Mouse (Mus musculus) gastrocnemius, postnatal 10 days (tissue): ENCODE measurements at regions not wholly inside any gene's neighbourhood (a gene's known extent, or its start where the extent isn't known, plus 50 kb on each side); places are given as distances from the start of the nearest gene placed in this dataset.

Experiments used
- DNase-seq: peaks from one replicate; pipeline ENCODE4 v3.0.0; 2021; ENCODE audit warnings: mixed read lengths

DNA sequence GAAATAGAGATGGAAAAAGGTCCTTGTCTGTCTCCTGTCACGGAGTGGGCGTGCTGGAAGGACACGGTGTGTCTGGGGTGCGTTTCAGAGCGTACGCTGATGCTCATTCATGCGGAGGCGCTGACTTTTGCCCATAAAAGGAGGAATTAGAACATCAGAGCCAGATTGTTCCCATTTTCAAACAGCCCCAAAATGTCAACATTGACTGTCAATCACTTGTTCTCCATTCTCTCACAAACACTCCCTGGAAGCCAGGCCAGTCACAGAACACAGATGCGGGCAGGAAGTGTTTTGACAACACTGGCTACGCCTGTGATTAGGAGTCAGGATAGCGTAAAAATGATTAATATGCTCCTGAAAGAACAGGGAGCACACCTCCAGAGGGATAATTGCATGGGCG lies 157.1 kb upstream of the Ankrd55 start:
- DNase-seq, result no peak

DNA sequence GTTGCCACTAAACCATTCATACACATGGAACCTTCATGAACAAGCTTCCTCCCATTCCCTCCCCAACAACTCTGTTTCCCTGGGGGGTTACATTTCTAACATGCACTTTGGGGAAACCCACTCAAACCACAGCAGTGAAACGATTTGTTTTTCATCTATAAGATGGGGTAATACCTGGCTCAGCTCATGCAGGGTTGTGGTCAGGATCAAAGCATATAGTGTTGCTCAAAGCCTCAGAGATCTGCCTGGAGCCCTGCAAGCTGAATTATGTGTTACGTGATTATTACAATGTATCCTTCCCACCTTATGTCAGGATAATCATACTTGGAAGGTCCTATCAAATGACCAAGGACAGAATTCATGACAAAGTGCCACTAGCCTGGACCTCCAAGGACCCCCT lies 154.5 kb upstream of the Ankrd55 start:
- no peak for DNase-seq

DNA sequence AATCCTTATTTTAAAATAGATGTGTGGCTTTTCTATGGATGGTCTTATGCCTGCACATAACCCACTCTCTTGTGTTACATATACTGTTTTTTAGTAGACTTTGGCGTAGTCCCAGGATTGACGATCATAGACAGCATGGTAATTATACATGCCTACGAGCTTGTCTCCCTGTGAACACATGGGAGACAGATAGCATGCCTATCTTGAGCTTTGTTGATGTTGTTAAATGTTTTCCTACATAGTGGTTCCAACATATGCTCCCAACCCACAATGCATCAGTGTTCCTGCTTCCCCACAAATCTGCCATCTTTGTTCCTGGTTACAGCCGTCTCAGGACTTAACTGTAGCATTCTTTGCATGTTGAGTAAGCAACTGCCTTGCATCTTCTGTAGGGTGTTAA lies 153.6 kb upstream of the Ankrd55 start:
- DNase-seq, result no peak

DNA sequence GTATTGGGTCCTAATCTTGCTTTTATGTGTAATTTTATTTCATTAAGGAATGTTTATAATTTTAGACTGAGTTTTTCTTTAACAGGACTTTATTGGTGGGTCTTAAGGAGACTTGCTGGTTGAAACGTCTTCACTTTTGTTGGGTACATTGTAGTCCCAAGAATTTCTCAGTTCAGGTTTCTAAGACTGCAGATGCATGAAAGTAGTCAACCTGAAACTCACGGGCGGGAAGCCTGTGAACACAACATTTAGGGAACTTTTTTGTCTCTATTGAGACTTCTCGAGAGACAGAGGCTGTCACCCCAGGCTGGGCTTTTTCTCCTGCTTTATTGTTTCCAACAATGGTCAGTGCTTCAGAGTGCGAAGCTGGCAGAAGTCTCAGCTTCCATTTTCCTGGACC lies 152.5 kb upstream of the Ankrd55 start:
- no peak for DNase-seq

DNA sequence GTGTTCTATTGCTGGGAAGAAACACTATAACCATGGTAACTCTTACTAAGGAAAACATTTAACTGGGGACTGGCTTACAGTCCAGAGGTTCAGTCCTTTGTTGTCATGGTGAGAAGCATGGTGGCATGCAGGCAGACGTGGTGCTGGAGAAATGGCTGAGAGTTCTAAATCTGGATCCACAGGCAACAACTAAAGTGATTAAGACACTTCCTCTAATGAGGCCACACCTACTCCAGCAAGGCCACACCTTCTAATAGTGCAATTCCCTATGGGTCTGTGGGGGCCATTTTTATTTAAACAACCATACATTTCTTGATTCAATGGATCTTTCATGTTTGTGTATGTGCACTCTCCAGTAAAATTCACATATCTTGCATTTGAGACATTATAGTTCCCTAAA lies 151.4 kb upstream of the Ankrd55 start:
- no peak for DNase-seq

DNA sequence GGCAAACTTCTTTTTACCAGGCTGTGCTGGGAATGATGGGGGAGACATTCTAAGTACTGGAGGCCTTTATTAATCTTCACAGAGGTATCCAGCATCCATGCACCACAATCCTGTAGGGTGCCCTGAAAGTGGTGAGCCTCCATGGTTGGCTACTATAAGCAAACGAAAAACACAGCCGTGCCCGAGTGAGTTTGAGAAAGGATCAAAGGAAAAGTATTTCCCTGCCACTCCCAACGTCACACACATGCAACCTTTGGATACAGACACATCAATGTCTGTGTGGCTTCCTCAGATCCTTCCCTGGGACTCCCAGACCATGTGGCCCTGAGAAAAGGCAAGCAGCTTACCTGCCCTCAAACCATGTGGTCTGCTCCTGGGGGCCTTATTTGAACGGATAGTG lies 147.4 kb upstream of the Ankrd55 start:
- DNase-seq, result no peak

DNA sequence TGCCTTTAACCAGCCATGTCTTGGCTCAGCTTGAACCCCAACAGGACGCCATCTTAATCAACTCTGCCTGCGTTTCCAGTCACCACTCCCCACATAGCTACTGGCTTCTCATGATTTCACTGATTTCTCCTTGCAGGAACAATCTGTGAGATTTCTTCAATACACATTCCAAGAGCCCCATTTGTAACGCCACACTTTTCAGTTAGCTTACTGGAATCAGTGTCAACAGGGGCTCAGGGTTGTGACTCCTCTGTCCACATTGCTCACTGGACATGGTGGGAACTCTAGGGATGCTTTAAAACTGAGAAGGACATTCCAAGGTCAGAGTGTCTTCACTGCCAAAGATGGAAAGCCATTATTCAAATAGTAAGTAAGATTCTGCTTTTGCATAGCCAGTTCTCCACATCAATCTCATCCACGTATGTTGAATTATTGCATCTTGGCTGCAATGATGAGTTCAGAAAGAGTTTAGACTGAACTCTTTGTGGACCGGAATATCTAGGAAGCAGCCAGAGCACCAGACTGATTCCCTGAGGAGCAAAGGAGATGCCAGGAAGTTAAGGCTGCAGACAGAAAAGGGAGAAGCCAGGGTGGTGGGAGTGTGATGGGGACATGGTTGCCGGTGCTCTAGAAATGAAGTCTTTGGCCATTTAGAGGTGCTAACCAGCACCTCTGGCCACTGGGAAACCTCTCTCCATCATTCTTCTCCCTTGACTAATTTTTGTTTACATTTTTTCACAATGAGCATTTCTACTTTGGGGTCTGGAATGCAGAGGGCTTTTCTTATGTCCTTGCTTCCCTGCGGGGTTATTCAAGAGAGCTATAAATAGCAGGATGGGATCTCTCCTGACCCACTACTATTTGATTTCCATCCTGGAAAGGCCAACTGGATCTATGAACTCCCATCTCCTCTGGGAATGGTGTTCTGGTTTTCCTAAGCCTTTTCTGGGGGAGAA lies 143.6 kb upstream of the Ankrd55 start:
- no peak for DNase-seq

DNA sequence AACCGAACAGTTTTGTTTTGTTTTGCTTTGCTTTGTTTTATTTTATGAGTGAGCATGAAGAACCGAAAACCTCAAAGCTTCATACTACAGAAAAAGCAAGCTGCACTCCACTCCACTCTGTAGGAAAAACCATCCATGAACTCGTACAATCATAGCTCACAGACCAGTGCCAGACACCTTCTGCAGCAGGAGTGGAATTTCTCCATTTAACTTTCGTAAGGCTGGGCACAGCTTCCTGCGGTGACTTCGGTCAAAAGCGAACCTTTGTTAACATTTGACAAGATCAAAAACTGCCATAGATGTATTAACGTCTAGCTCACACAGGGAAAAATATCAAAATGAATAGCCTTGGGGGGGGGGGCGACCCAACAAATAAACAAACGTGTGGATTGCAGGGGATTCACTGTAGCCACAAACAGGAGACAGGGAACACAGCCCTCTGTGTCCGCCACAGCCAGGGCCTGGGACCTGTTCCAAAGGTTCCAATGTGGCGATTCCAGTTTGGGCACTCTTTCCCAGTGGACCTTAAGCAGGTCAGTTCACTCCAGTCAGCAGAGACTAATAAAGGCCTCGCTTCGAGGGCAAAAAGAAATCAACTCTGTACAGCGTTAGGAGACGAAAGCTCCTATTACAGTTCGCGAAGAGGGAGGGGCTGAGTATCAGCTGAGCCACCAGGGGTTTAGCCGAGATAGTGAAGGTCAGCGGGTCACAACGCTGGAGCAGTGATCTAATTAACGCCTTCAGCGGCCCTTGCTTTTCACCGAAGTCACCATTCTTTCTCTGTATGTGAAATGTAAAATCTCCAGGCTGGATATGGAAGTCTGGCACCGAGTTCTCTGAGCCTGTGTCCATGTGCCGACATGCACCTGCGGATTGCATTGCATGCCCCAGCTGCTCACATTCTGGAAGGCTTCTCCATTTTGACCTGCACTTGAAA lies 135.4 kb upstream of the Ankrd55 start:
- peak; percentile 35 for DNase-seq

DNA sequence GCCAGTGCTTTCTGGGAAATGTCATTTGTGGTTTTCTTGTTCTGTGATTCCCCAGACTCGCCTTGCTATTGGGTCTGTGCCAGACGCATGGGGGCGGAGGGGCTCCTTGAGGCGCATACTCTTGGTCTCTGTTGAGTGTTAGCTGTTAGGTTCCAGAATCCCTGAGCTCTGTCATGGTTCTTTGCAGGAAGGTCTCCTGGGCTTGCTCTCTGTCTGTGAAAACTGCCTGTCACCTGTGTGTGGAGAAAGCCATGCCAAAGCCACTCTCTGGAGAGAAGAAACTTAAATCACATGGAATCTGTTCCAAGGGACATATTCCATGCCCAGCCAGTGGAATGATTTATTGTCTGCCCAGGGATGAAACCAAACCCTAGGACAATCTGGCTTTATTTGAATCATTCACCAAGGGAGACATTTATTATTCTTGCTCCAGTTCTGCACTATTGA lies 134.5 kb upstream of the Ankrd55 start:
- DNase-seq, result no peak

DNA sequence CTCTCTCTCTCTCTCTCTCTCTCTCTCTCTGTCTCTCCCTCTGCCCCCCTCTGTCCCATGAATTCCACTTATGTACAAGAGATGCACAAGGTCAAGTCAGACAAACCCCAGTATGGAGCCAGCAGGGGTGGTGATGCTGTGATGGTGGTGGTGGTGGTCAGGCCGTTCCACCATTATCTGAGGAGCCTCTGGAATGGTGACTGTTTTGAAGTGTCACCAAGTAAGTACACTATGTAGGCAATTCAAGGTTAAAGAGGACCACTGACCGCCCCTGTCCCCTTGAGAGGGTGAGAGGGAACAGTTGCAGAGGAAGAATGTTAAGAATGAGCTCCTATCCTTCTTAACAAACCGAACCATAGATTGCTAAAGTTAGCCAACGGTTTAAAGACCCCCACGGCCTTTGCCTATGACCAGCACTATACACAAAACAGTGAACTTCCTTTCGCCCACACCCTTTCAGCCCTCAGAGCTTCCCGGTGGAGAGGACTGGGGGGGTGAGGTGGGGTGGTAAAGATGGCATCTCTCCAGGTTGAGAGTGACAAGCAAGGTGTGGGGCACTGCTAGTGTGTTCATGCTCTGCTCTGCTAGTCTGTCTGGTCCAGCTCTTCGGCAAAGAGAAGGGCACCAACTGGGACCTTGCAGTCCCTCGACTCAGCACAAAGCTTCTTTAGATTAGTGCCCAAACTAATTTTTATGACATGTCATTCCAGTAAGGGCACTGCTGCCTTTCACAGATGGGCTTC lies 128.7 kb upstream of the Ankrd55 start:
- DNase-seq, result no peak

DNA sequence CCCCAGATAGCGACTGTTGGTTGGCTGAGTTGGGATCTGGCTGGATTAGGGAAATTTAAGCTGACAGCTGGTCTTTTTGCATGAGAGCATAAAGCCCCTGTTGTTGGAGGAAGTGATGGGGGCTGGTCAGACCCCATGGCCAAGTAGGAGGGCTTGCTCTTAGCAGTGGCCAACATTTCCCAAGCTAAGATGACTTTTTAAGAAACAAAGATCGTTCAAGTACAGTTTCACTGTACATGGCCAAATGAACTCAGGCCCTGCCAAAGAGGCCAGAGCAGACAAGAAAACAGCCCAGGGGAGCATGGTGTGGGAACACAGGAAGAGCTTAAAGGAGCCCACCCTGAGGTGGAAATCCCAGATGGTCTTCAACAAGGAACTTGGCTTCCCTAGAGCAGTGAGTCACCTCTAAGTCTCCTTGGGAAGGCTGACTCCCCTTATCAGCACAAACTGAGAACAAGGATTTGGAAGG lies 128.0 kb upstream of the Ankrd55 start:
- DNase-seq, result peak; percentile 30

DNA sequence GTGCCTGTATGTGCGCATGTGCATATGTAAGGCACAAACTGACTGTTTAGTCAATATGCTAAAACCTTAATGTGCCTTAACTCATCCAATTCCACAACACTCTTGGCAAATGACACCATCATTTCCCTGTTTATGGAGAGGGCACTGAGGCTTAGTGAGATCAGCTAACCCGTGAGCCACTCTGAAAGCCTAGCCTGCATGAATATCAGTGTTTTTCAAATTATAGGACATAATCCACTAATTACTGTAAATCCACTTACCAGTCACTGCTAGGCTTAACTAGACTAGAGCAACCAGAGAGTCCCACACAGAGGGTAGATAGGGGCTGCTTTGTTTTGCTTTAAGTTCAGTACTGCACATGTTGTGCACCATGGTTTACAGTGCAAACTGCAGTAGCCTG lies 127.5 kb upstream of the Ankrd55 start:
- DNase-seq, result no peak

DNA sequence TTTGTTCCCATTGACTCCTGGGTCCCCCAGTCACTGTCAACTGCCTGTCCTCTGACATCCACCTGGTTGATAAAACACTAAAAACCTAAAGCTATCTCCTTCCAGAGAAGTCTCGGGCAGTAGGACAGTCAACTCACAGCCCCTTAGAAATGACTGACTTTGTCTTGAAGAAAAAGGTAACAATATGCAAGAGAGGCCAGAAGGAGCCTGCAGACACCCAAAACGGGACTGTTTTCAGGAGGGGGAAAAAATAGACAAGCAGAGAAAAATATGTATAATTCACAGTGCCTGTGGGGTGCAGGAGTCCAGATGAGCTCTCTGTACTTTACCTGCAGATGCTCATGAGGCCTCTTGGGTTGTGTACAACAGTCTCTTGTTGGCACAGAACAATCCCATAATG lies 126.4 kb upstream of the Ankrd55 start:
- DNase-seq, result no peak

DNA sequence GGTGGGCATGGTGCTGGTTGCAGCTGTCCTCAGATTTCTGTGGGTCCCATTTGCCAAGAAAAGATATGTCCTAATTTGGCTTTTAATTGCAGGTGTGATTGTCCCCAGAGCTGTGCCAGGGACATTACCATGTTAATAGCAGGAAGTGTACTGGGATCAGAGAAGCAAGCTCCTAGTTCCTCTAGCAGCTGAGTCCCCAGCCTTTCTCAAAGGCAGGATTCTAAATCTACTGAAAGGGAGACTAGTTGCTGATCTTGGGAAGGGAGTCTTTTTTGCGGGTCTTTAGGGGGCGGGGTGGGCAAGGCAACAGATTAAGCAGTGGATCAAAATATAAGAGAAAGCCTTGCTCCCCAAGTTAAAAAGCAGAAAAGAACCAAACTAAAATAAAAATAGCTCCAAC lies 122.3 kb upstream of the Ankrd55 start:
- no peak for DNase-seq

DNA sequence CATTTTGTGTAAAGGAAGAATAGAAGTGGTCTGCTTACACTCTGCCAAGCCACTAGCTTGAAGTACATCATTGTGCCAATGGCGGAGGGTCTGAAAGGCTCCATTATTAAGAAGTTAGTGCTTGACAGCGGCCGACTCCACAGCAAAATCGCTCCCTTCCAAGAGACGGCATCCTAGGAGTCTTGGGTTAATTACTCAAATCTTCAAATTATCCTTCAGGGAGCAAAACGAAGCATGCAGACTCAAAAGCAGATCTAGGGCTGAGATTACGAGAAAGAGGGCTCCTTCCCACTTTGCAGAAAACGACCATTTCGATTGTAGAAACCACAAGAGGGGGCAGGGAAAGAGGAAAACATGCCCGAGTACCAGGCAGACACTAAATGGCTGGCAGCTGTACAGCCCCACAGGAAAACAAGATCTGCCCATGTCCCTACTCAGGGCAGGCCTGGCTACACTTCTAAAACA lies 121.9 kb upstream of the Ankrd55 start:
- no peak for DNase-seq

DNA sequence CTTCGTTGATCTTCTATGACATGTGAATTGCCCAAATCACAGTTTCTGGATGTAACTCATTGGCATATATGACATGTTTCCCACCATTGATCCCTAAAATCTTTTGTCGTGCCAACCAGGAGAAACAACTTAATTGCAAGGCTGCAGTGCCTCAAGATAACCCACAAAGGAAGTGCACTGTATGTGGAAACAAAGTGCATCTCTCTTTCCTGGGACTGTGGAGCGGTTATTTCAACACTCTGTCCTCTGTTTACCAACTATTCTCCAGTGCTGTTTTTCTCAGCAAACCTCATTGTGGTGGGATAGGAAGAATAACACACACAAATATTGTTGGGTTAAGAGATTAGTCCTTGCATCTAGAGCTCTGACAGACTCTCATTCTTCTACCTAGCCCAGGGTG lies 119.8 kb upstream of the Ankrd55 start:
- DNase-seq, result no peak

DNA sequence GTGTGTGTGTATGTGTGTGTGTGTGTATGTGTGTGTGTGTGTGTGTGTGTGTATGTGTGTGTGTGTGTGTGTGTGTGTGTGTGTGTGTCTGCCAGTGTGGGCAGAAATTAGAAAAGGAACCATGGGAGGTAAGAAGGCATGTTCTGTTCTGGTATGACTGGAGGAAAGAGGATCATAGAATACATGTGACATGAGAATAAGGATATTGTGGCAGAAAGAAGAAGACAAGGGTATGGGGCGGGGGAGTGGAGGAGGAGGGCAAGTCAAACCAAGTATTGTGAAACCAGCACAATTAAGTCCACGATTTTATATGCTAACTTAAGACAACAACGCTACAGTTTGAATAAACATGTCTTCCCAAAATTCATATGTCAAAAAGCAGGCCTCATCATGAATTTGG lies 117.4 kb upstream of the Ankrd55 start:
- no peak for DNase-seq

DNA sequence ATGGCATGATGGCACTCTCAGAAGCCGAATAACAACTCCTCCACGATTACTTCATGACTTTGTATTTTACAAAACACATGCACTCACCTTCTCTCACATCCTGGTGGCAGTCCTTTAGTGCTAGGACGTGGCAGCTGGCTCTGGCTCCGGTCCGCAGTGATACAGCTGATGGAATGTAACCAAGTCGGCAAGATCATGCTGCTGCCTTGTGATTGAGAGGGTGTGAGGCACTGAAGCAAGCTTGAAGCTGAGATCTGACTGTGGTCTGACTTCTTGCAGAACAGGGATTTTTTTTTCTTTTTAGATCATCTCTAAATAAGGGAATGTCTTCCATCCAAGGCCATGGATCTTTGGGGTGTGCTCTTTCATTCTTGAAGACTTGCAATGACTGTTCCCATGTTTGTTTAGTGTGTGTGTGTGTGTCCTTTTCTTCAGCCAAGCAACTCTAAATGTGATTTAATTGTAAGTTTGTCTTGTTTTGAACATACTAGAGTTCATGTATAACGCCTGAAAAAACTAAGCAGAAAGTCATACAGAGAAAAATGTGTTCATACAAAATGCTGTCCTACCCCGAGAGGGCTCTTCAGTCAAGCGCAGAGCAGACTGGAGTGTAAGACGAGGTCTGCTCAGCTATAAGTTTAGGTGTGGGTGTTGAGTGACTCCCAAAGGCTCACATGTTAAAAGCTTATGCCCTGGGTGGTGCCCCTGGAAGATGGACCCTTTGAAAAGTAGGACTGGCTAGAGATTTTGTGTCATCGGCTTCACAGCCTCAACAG lies 116.1 kb upstream of the Ankrd55 start:
- no peak for DNase-seq

DNA sequence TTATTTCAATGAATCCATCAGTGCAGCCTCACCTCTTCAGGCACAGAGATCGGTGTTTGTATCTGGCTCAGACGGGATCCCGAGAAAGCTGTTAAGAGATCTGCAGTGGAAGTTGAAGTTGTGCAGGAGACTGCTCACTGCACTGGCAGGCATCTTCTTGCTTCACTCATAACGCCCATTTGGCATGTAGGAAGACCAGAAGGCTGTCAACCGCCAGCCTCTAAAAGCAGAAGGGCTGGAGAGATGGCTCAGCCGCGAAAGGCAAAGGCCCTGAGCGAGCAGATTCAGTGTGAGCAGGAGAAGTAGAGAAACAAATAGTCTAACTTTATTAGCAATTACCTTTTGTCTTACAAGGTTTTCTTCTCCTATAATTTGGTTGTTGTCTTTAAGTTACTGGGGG lies 114.3 kb upstream of the Ankrd55 start:
- no peak for DNase-seq

DNA sequence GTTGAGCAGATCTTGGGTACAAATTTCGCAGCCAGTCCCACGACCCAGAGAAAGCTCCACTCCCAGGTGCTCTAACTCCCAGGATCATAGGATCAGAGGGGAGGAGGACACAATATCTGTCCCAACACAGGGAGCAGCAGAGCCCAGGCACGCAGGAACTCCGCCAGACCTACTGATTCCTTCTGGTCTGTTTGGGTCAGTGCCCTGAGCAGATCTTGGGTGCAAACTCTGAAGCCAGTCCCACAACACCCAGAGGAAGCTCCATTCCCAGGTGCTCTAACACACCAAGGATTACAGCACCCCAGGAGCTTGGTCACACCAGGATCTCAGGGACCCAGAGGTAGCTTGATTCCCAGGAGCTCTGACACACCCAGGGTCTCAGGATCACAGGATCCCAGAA lies 110.2 kb upstream of the Ankrd55 start:
- no peak for DNase-seq

DNA sequence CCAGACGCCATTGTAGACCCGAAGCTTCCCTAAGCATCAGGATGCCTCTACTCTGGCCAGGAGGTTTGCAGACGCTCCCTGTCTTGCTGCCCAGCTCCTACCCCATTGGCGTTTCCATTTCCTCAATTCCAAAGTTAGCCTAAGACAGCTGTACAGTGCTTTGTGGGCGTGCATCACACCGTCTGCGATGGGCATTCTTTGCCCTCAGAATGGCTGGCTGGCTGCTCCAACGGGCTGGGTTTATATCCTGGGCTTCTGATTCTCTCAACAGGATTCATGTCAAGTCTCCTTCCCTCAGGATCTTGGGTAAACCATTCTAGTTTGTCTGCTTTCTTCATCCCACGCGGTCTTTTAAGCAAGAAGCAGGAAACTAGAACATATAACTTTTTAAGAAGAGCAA lies 104.3 kb upstream of the Ankrd55 start:
- no peak for DNase-seq
